Mouse (Mus musculus) ES-E14 (cell line): Measurements from ENCODE around the gene Appl1.

ENCODE experiments used
- CHD2 ChIP-seq: IDR thresholded peaks from 2 replicates; pipeline ENCODE4 v1.6.1; 2014; ENCODE audit warnings: mild to moderate bottlenecking, low read depth, low read length, inconsistent platforms
- MAFK ChIP-seq: IDR thresholded peaks from 2 replicates; pipeline ENCODE4 v1.6.1; 2014; ENCODE audit warnings: mild to moderate bottlenecking, low read depth, low read length, inconsistent platforms; ENCODE audit not compliant: insufficient read depth

GRCm38 (mm10) chr14:27005937-27006336 lies 34.9 kb upstream of the Appl1 start:
- TF ChIP-seq MAFK, result no peak
- no peak for TF ChIP-seq CHD2
